Mouse (Mus musculus): ENCODE results near the gene Snx1.

GRCm38 (mm10) chr9:66068056-66068455 lies 58.3 kb downstream of the Snx1 start:
- no peak for TF ChIP-seq ZNF384 (IDR thresholded peaks at IDR 0.05; ENCODE audit: low read depth, low read length)
- no peak for TF ChIP-seq HCFC1 (IDR thresholded peaks at IDR 0.05; ENCODE audit: borderline replicate concordance, insufficient read depth, low read length)

Measured in ES-E14 (cell line).